Mouse (Mus musculus): ENCODE results near the gene Aurkb. TPM values are rescaled to one million over a fixed set of nuclear protein-coding genes. Genes with fewer than 3 reads are reported as not detected.
"Not testable (repeated sequence)": the region's sequence is repeated elsewhere in the genome, so short reads cannot be mapped to it uniquely, and the experiment has no call there.

Aurkb gene
- polyA plus RNA-seq (2021) = 34.1 TPM

DNA sequence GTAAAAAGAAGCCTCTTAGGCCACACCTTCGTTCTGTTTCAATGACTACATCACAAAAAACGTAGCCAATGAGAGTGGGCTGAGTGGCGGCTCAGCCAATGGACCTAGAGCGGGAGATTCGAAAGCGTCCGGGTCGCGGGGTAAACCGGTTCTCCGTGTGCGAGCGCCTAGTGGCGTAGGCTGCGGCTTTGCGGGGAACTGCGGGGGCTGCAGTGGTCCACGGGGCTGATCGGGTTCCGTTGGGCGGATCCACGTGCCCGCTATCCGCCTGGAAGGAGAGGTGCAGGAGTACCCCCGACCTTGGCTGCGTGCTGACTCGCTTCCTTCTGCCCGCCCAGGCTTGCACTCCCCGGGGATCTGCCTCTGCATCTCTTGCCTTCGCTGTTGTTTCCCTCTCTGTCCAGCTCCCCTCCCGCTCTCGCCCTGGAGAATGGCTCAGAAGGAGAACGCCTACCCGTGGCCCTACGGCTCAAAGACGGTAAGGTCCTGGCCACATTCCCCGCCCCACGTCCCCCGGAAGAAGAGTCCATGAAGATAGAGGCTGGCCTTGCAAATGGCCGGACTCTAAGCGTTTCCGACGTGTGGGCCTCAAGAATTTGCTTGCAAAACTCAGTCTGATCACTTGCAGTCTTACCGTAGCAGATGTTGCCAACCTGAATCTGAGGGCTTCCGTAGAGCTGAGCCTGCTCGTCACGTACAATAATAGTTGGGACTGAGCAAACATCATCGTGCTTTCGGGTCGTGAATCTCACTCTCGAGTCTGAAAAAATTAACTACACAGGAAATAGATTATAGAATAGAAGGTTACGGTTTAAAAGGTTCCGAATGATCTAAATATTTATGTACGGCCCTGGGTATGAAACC, at the start of gene Aurkb:
TSS of gene Aurkb (plus strand) at position 117 of the 864 bp plus-strand sequence.
- no peak for TF ChIP-seq CTCF (IDR thresholded peaks at IDR 0.05)
- ATAC-seq (peak; percentile 52), DNase-seq (ENCODE audit: low read depth, low spot score) (no peak)
- H3K27me3 ChIP-seq = no peaks in the 10 kb centered on the region
- CTCF ChIA-PET = no interaction called here
- POLR2A ChIA-PET = interaction anchor here (2.2 kb wide), 1 partner anchor 13 kb away, joined by 8 read pairs; the partner anchor contains the start of gene Borcs6
- in situ Hi-C loops (cut with MboI; ENCODE audit: low pct_unique_long_range_greater_than_20kb) = no loop called here

DNA sequence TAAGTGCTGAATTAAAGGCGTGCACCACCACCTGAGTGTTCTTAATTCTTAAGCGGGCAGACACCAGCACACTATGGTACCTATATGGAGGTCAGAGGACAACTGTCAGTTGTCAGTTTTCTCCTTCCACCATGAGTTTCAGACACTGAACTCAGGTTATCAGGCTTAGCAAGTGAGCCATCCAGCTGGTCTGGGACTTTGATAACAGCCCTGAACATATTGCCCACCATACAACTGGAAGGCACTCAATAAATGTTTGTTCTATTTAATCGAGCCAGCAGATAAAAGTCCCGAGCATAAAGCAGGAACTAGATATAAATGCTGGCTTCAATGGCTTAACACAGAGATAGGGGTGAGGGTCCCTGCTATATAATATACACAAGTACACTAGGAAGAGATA, 48.4 kb upstream of the Aurkb start:
- POLR2A ChIA-PET = no interaction called here
- in situ Hi-C loops (cut with MboI; ENCODE audit: low pct_unique_long_range_greater_than_20kb) = no loop called here

DNA sequence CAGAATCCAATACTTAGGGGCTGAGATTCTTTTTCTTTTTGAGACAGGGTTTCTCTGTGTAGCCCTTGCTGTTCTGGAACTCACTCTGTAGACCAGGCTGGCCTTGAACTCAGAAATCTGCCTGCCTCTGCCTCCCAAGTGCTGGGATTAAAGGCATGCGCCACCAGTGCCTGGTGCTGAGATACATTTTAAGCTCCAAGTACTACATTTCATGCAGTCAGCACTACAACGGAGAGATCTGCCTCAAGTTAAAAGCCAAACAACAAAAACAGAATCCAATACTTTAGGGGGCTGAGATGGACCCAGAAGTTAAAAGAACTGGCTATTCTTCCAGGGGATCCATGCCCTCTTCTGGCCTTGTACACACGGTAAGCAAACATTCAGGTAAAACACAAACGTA, 42.7 kb upstream of the Aurkb start:
- POLR2A ChIA-PET; in situ Hi-C loops (cut with MboI; ENCODE audit: low pct_unique_long_range_greater_than_20kb); CTCF ChIA-PET; DNase-seq (ENCODE audit: low read depth, low spot score); H3K27me3 ChIP-seq; ATAC-seq: not testable (repeated sequence)

More for the DNA sequence above, 48.4 kb upstream of the Aurkb start:
- CTCF ChIA-PET = no interaction called here
- DNase-seq (ENCODE audit: low read depth, low spot score) (no peak), ATAC-seq (no peak)
- TF ChIP-seq CTCF (IDR thresholded peaks at IDR 0.05) = no peak
- H3K27me3 ChIP-seq = no peaks in the 10 kb centered on the region

DNA sequence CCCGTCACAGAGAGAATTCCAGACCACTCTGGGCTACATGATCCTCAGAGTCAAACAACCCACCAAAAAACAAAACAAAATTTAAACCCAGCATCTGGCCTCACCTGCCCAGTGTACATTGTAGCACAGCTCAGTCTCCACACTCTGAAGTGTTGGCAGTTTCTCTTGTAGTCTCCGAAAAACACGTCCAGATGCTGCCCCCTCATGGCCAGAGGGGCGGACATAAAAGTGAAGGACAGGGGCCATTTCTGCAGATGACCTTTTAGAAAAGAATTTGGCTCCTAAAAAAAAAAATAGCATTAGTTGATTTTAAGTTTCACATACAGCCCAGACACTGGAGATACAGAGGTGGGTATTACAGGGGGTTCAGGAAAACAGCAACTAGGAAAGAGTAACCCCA, 41.9 kb upstream of the Aurkb start:
- no peak for TF ChIP-seq CTCF (IDR thresholded peaks at IDR 0.05)
- ChIA-PET CTCF (interaction anchor here (1.6 kb wide), 1 partner anchor 26 kb away, joined by 4 read pairs; no protein-coding TSS in a partner anchor), POLR2A (no interaction called here)
- in situ Hi-C loops (cut with MboI; ENCODE audit: low pct_unique_long_range_greater_than_20kb) = no loop called here
- DNase-seq (ENCODE audit: low read depth, low spot score) (no peak), ATAC-seq (no peak)
- no peaks in the 10 kb centered on the region for H3K27me3 ChIP-seq

DNA sequence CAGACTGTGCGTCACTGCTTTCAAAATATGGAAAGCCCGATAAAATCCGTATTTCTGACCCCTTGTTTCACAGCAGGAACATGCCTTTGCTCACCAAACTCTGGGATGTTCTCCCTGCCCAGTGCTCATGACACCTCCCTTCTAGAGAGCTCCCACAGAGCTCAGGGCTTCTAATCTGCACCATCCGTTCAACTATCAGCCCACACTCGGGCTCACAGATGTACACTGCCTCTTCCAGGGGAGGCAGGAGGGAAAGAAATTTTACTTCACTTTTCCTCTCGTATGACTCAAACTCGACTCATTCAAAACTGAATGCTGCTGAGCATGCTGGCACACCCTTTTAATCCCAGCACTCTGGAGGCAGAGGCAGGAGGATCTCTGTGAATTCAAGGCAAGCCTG, 40.3 kb upstream of the Aurkb start:
- in situ Hi-C loops (cut with MboI; ENCODE audit: low pct_unique_long_range_greater_than_20kb) = no loop called here
- DNase-seq (ENCODE audit: low read depth, low spot score) (no peak), ATAC-seq (no peak)
- ChIA-PET CTCF (interaction anchor here (1.0 to 1.6 kb wide), 2 partner anchors 24 to 100 kb away, joined by 3 to 4 read pairs; no protein-coding TSS in a partner anchor), POLR2A (no interaction called here)
- no peak for TF ChIP-seq CTCF (IDR thresholded peaks at IDR 0.05)
- no peaks in the 10 kb centered on the region for H3K27me3 ChIP-seq

DNA sequence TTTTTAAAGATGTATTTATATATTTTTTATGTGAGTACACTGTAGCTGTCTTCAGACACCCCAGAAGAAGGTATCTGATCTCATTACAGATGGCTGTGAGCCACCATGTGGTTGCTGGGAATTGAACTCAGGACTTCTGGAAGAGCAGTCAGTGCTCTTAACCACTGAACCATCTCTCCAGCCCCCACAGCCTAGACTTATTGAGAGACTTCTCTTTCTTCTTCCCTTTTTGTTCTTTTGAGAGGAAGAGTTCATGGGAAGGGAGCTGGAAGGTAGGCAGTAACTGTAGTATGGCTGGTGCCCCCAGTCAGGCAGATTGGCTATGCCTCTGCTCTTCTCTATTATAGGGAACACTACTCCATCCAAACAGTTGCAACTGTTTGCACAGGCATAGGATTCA, 38.9 kb upstream of the Aurkb start:
- in situ Hi-C loops (cut with MboI; ENCODE audit: low pct_unique_long_range_greater_than_20kb); DNase-seq (ENCODE audit: low read depth, low spot score); H3K27me3 ChIP-seq; ATAC-seq; POLR2A ChIA-PET; CTCF ChIA-PET: not testable (repeated sequence)

DNA sequence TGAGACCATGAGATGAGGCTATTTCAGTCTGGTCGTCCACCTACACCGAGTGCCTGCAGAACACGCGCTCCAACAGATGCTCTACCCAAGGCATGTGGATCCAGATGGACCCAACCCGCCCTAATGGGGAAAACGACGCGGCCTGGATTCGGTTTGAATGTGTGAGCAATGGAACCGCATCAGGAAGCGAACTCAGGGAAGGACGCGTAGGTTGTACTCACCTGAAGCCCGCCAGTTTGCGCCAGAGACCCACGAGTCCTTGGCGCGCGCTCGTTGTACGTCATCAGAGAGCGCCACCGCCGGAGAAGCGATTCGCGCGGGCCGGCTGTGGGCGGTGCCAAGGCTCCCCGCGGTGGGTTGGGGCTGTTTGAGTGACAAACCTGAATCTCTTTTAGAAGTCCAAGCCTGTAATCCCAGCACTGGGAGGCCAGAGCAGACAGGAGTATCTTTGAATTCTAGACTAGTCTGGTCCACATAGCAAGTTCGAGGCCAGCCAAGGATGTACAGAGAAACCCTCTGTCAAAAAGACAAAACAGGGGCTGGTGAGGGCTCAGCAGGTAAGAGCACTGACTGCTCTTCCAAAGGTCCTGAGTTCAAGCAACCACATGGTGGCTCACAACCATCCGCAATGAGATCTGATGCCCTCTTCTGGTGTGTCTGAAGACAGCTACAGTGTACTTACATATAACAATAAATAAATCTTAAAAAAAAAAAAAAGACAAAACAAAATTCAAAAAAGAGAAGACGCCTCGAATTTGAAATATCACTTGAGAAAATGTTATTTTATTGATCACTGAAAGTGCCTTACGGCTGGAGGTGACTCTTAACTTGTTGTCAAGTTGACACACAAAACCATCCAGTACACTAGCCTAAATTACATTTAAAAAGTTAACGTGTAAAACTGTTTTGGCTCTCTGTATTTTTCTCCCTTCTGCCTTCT, 37.0 kb upstream of the Aurkb start, which contains the start of gene Pfas:
TSS of gene Pfas (minus strand) at position 279 of the 940 bp plus-strand sequence.
- DNase-seq (ENCODE audit: low read depth, low spot score) (peak; percentile 44), ATAC-seq (peak; percentile 54)
- ChIA-PET POLR2A (interaction anchor here (0.6 kb wide), 1 partner anchor 26 kb away, joined by 4 read pairs; no protein-coding TSS in a partner anchor), CTCF (no interaction called here)
- in situ Hi-C loops (cut with MboI; ENCODE audit: low pct_unique_long_range_greater_than_20kb) = no loop called here
- TF ChIP-seq CTCF (IDR thresholded peaks at IDR 0.05) = no peak
- H3K27me3 ChIP-seq = no peaks in the 10 kb centered on the region

DNA sequence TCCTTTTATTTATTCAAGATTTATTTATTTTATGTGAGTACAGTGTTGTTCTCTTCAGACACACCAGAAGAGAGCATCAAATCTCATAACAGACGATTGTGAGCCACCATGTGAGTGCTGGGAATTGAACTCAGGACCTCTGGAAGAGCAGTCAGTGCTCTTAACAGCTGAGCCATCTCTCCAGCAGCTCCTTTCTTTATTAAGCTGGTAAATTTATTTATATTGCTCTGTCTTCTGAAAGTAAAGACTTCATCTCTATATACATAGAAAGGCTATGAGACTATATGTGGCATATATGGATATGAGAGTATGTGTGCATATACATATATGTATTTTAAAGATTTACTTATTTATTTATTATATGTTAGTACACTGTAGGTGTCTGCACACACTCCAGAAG, 35.9 kb upstream of the Aurkb start:
- DNase-seq (ENCODE audit: low read depth, low spot score) (no peak), ATAC-seq (no peak)
- ChIA-PET POLR2A (no interaction called here), CTCF (no interaction called here)
- no peaks in the 10 kb centered on the region for H3K27me3 ChIP-seq
- in situ Hi-C loops (cut with MboI; ENCODE audit: low pct_unique_long_range_greater_than_20kb) = no loop called here
- TF ChIP-seq CTCF (IDR thresholded peaks at IDR 0.05) = no peak

DNA sequence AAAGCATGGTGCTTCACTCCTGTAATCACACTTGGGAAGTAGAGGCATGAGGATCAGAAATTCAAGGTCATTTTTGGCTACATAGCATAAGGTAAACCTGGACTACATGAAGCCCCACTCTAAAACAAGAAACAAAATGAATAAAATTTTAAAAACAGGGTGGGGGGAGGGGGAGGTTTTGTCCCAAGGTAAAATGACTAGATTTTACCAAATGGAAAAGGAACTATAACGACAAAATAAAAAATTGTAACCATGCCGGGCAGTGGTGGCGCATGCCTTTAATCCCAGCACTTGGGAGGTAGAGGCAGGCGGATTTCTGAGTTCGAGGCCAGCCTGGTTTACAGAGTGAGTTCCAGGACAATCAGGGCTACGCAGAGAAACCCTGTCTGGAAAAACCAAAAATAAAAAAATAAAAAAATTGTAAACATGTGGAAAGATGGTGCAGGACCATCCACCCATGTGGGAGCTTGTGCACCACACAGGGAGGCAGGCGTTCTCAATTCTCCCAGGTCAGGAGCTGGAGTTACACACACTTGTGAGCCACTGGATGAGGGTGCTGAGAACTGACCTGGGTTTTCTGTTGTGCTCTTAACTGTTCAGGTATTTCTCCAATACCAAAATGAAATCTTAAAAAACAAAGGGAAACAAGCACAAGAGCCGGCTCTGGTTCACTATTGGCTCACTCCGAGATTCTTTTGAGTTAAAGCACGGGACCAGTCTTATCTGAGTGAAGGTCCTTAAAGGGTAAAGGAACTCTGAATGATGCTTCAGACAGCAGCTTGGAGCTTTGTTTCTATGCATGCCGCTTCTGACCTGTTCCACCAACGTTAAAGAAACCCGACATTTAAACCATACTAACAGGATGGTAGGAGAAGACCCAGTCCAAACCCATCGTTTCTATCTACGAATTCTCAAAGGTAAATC, 34.8 kb upstream of the Aurkb start:
- ChIA-PET CTCF (interaction anchor here (0.9 to 1.0 kb wide), 2 partner anchors 19 to 56 kb away, joined by 3 read pairs; no protein-coding TSS in a partner anchor), POLR2A (interaction anchor here (0.8 kb wide), 1 partner anchor 30 kb away, joined by 3 read pairs; no protein-coding TSS in a partner anchor)
- in situ Hi-C loops (cut with MboI; ENCODE audit: low pct_unique_long_range_greater_than_20kb) = no loop called here
- no peak for ATAC-seq
- TF ChIP-seq CTCF (IDR thresholded peaks at IDR 0.05) = no peak
- DNase-seq (ENCODE audit: low read depth, low spot score) = no peak
- no peaks in the 10 kb centered on the region for H3K27me3 ChIP-seq

All from Patski (cell line).